Mouse (Mus musculus) liver, embryonic 13.5 days (tissue): Measurements from ENCODE around the gene Idh2. TPM values are rescaled to one million over a fixed set of nuclear protein-coding genes. Genes with fewer than 3 reads are reported as not detected.

Experiments used
- ATAC-seq: fragments of 200-750 bp; cut with Nextera tagmentation; 2 replicates; pipeline ENCODE4 v1.8.0; 2017; ENCODE audit warnings: low read depth, mild to moderate bottlenecking, moderate number of reproducible peaks, moderate library complexity
- DNase-seq: peaks from one replicate; pipeline ENCODE4 v3.0.0; 2022
- H3K27ac ChIP-seq: fragments of 300-500 bp; sonication (generic); 2 replicates; pipeline ENCODE4 v1.5.1; 2015; ENCODE audit warnings: moderate library complexity, mild to moderate bottlenecking, inconsistent platforms
- H3K27me3 ChIP-seq: fragments of 300-500 bp; sonication (generic); 2 replicates; pipeline ENCODE4 v1.6.1; 2015; ENCODE audit warnings: mild to moderate bottlenecking, inconsistent platforms
- H3K36me3 ChIP-seq: fragments of 300-500 bp; sonication (generic); 2 replicates; pipeline ENCODE4 v1.6.1; 2015; ENCODE audit warnings: mild to moderate bottlenecking, inconsistent platforms
- H3K4me1 ChIP-seq: fragments of 300-500 bp; sonication (generic); replicated peaks from 2 replicates; pipeline ENCODE4 v1.6.1; 2015; ENCODE audit warnings: inconsistent platforms
- H3K4me2 ChIP-seq: fragments of 300-500 bp; sonication (generic); 2 replicates; pipeline ENCODE4 v1.6.1; 2015; ENCODE audit warnings: inconsistent platforms, mild to moderate bottlenecking, moderate library complexity
- H3K4me3 ChIP-seq: fragments of 300-500 bp; sonication (generic); replicated peaks from 2 replicates; pipeline ENCODE4 v1.5.1; 2015; ENCODE audit warnings: mild to moderate bottlenecking, inconsistent platforms
- H3K9ac ChIP-seq: fragments of 300-500 bp; sonication (generic); 2 replicates; pipeline ENCODE4 v1.6.1; 2015; ENCODE audit warnings: mild to moderate bottlenecking, inconsistent platforms
- H3K9me3 ChIP-seq: fragments of 300-500 bp; sonication (generic); replicated peaks from 2 replicates; pipeline ENCODE4 v1.6.1; 2016; ENCODE audit warnings: inconsistent platforms
- WGBS: fragments of 180-500 bp; shearing (Covaris S2); methylation state at CpG from one replicate; pipeline ENCODE4 v1.1.7; 2015; ENCODE audit not compliant: insufficient replicate concordance; 5-methylcytosine and 5-hydroxymethylcytosine counted together
- polyA plus RNA-seq: library from polyadenylated mRNA; unstranded; fragments of >200 nt; fragmentation: Nextera tagmentation; extraction: Ambion mirVana; gene quantifications from 2 replicates; pipeline ENCODE4 v1.2.1, GENCODE M21; 2015

Gene Idh2
- polyA plus RNA-seq, 1 experiment from 2014 or later, result 137 TPM

- no peak overlapping the region for H3K4me2 ChIP-seq
- 84% methylated on average over 20 of the region's 20 CpGs for WGBS
- H3K27me3 ChIP-seq, result no peaks in the 10 kb centered on the region
- H3K27ac ChIP-seq, result no peak overlapping the region
- peaks cover 91% of the 10 kb centered on the region for H3K36me3 ChIP-seq
- no peak overlapping the region for H3K4me3 ChIP-seq
- no peaks in the 10 kb centered on the region for H3K9me3 ChIP-seq
- ATAC-seq (no peak), DNase-seq (no peak)
- no peak overlapping the region for H3K9ac ChIP-seq
- no peaks in the 10 kb centered on the region for H3K4me1 ChIP-seq
These were observed 19.4 kb downstream of the Idh2 start for GRCm38 (mm10) chr7:80095598-80096309.

- 72% methylated on average over 5 of the region's 5 CpGs for WGBS
- ATAC-seq, result no peak
- H3K4me1 ChIP-seq, result no peaks in the 10 kb centered on the region
- H3K9ac ChIP-seq, result no peak overlapping the region
- H3K4me3 ChIP-seq, result no peak overlapping the region
- H3K27me3 ChIP-seq, result no peaks in the 10 kb centered on the region
- H3K9me3 ChIP-seq, result no peaks in the 10 kb centered on the region
- H3K4me2 ChIP-seq, result no peak overlapping the region
- DNase-seq, result no peak
- H3K36me3 ChIP-seq, result peaks cover 90% of the 10 kb centered on the region
- H3K27ac ChIP-seq, result no peak overlapping the region
These were observed 20.7 kb downstream of the Idh2 start for GRCm38 (mm10) chr7:80094481-80094880.

GRCm38 (mm10) chr7:80092351-80093046 is 22.7 kb downstream of the Idh2 start:
- H3K4me2 ChIP-seq, result no peak overlapping the region
- no peak overlapping the region for H3K4me3 ChIP-seq
- no peak overlapping the region for H3K9ac ChIP-seq
- no peak overlapping the region; the same call in 1 of the 2 replicates for H3K27ac ChIP-seq
- peaks cover 4% of the 10 kb centered on the region; the same call in 1 of the 2 replicates for H3K4me1 ChIP-seq
- H3K9me3 ChIP-seq, result no peaks in the 10 kb centered on the region
- DNase-seq (no peak), ATAC-seq (no peak)
- peaks cover 83% of the 10 kb centered on the region for H3K36me3 ChIP-seq
- no peaks in the 10 kb centered on the region for H3K27me3 ChIP-seq
- WGBS, result 69% methylated on average over 9 of the region's 9 CpGs

- ATAC-seq, result no peak
- peaks cover 84% of the 10 kb centered on the region for H3K36me3 ChIP-seq
- 69% methylated on average over 4 of the region's 4 CpGs for WGBS
These were observed 23.4 kb downstream of the Idh2 start for GRCm38 (mm10) chr7:80091866-80092210.

GRCm38 (mm10) chr7:80091004-80091865 is 24.0 kb downstream of the Idh2 start:
- no peak overlapping the region for H3K9ac ChIP-seq
- H3K4me1 ChIP-seq, result peaks cover 6% of the 10 kb centered on the region; the same call in 1 of the 2 replicates
- no peak overlapping the region for H3K4me2 ChIP-seq
- DNase-seq, result no peak
- no peak overlapping the region for H3K4me3 ChIP-seq
- whole genome bisulfite sequencing, result 58% methylated on average over 13 of the region's 13 CpGs
- no peak overlapping the region for H3K27ac ChIP-seq
- no peak for ATAC-seq
- no peaks in the 10 kb centered on the region for H3K9me3 ChIP-seq
- H3K36me3 ChIP-seq, result peaks cover 84% of the 10 kb centered on the region
- H3K27me3 ChIP-seq, result no peaks in the 10 kb centered on the region

More at GRCm38 (mm10) chr7:80091866-80092210, 23.4 kb downstream of the Idh2 start:
- peaks cover 6% of the 10 kb centered on the region; the same call in 1 of the 2 replicates for H3K4me1 ChIP-seq
- H3K9ac ChIP-seq, result no peak overlapping the region
- H3K9me3 ChIP-seq, result no peaks in the 10 kb centered on the region
- H3K27me3 ChIP-seq, result no peaks in the 10 kb centered on the region
- no peak overlapping the region for H3K4me2 ChIP-seq
- no peak overlapping the region for H3K27ac ChIP-seq
- no peak for DNase-seq
- no peak overlapping the region for H3K4me3 ChIP-seq

- no peak overlapping the region for H3K4me2 ChIP-seq
- H3K27me3 ChIP-seq, result no peaks in the 10 kb centered on the region
- H3K9me3 ChIP-seq, result no peaks in the 10 kb centered on the region
- H3K4me1 ChIP-seq, result peaks cover 6% of the 10 kb centered on the region; the same call in 1 of the 2 replicates
- DNase-seq, result no peak
- H3K4me3 ChIP-seq, result no peak overlapping the region
- no peak overlapping the region for H3K9ac ChIP-seq
- peaks cover 84% of the 10 kb centered on the region for H3K36me3 ChIP-seq
- 81% methylated on average over 18 of the region's 18 CpGs for WGBS
- ATAC-seq, result 0 out of 2 replicates have a peak, but pooled peaks have one; percentile 8
- no peak overlapping the region for H3K27ac ChIP-seq
These were observed 24.8 kb downstream of the Idh2 start for GRCm38 (mm10) chr7:80090191-80091003.

GRCm38 (mm10) chr7:80088191-80088590 is 27.0 kb downstream of the Idh2 start:
- WGBS, result 70% methylated on average over 9 of the region's 9 CpGs
- Histone ChIP-seq H3K9ac (no peak overlapping the region), H3K9me3 (no peaks in the 10 kb centered on the region), H3K4me3 (no peak overlapping the region), H3K27ac (0 out of 2 replicates have a peak overlapping the region, but pooled peaks have one; percentile 23), H3K27me3 (no peaks in the 10 kb centered on the region), H3K36me3 (peaks cover 70% of the 10 kb centered on the region), H3K4me1 (peaks cover 6% of the 10 kb centered on the region; the same call in 1 of the 2 replicates), H3K4me2 (no peak overlapping the region)
- ATAC-seq (peak; percentile 23; the same call in 1 of the 2 replicates), DNase-seq (no peak)

- no peak overlapping the region for H3K27ac ChIP-seq
- no peak overlapping the region for H3K4me2 ChIP-seq
- DNase-seq (no peak), ATAC-seq (no peak)
- H3K4me1 ChIP-seq, result peaks cover 6% of the 10 kb centered on the region
- H3K4me3 ChIP-seq, result no peak overlapping the region
- peaks cover 75% of the 10 kb centered on the region for H3K36me3 ChIP-seq
- no peak overlapping the region for H3K9ac ChIP-seq
- 78% methylated on average over 33 of the region's 33 CpGs for WGBS
- H3K27me3 ChIP-seq, result no peaks in the 10 kb centered on the region
- no peaks in the 10 kb centered on the region for H3K9me3 ChIP-seq
These were observed 29.0 kb downstream of the Idh2 start for GRCm38 (mm10) chr7:80085970-80086715.

- Histone ChIP-seq H3K36me3 (peaks cover 62% of the 10 kb centered on the region), H3K27me3 (no peaks in the 10 kb centered on the region), H3K9ac (no peak overlapping the region), H3K4me3 (no peak overlapping the region), H3K4me1 (peaks cover 14% of the 10 kb centered on the region), H3K9me3 (no peaks in the 10 kb centered on the region), H3K27ac (no peak overlapping the region), H3K4me2 (no peak overlapping the region)
- DNase-seq (peak; percentile 44), ATAC-seq (no peak)
- WGBS, result 60% methylated on average over 7 of the region's 7 CpGs
These were observed 30.7 kb downstream of the Idh2 start for GRCm38 (mm10) chr7:80084484-80084931.
